Comparison of ENCODE assay signal across 13 mouse cellular contexts in genomic region chr5:134622069-134622468, GRCm38 (mm10). TPM values are rescaled to one million over a fixed set of nuclear protein-coding genes. Genes with fewer than 3 reads are reported as not detected.
DNase-seq lines count a peak whose midpoint lies in the region; ATAC-seq and TF ChIP-seq lines count a peak whose summit lies in the region.
"Had no signal": no experiment of that assay in that cellular context is flagged by ENCODE, and none has a peak within 500 bp of the region (broad histone marks: within the 10 kb centered on the region; RNA-seq: fewer than 3 reads in every experiment).

No protein-coding gene starts in this region.

- H3K4me1 ChIP-seq in forebrain, embryonic 15.5 days, result peaks cover 20% of the 10 kb centered on the region
- no peaks in the 10 kb centered on the region for H3K4me1 ChIP-seq in forebrain, embryonic 12.5 days
- H3K4me1 ChIP-seq in lung, postnatal 0 days (ENCODE audit: insufficient read depth, low read depth, low read length), result no peaks in the 10 kb centered on the region; the same call in 1 of the 2 replicates
- 0 out of 2 replicates have a peak, but pooled peaks cover 3% of the 10 kb centered on the region for H3K4me1 ChIP-seq in lung, adult 2 months (ENCODE audit: control insufficient read depth, insufficient read depth, low read length)

- peak; percentile 62 for ATAC-seq in forebrain, embryonic 15.5 days (replicated peaks)
- no peak for ATAC-seq in forebrain, embryonic 12.5 days (ENCODE audit: low FRiP score)
- no peak for ATAC-seq in lung, postnatal 0 days
- ATAC-seq: intestine, embryonic 16.5 days had no signal

- no peak for TF ChIP-seq POLR2A in lung, adult 2 months (IDR thresholded peaks at IDR 0.05; ENCODE audit: borderline replicate concordance, extremely low read depth, low read depth, low read length)

- TF ChIP-seq CTCF in lung, postnatal 0 days (IDR thresholded peaks at IDR 0.05), result no peak
- TF ChIP-seq CTCF in lung, adult 2 months (IDR thresholded peaks at IDR 0.05; ENCODE audit: insufficient read depth, low read length), result no peak

- WGBS in forebrain, embryonic 15.5 days, result 41% methylated on average over 2 of the region's 2 CpGs
- 80% methylated on average over 2 of the region's 2 CpGs for WGBS in forebrain, embryonic 12.5 days
- 40% methylated on average over 2 of the region's 2 CpGs for WGBS in lung, postnatal 0 days
- WGBS in lung, adult 2 months, result 47% methylated on average over 2 of the region's 2 CpGs

- no peaks in the 10 kb centered on the region for H3K27me3 ChIP-seq in forebrain, embryonic 15.5 days
- H3K27me3 ChIP-seq in forebrain, embryonic 12.5 days, result no peaks in the 10 kb centered on the region
- no peaks in the 10 kb centered on the region for H3K27me3 ChIP-seq in lung, postnatal 0 days (replicated peaks; ENCODE audit: insufficient read depth, low read length)

- H3K27ac ChIP-seq in forebrain, embryonic 15.5 days (replicated peaks), result peak overlapping the region; percentile 78
- H3K27ac ChIP-seq in forebrain, embryonic 12.5 days, result no peak overlapping the region
- no peak overlapping the region for H3K27ac ChIP-seq in lung, postnatal 0 days (ENCODE audit: low read length)

- no peaks in the 10 kb centered on the region for H3K9me3 ChIP-seq in forebrain, embryonic 15.5 days
- no peaks in the 10 kb centered on the region for H3K9me3 ChIP-seq in forebrain, embryonic 12.5 days
- no peaks in the 10 kb centered on the region for H3K9me3 ChIP-seq in lung, postnatal 0 days (ENCODE audit: low read length)

- no peak for TF ChIP-seq EP300 in lung, postnatal 0 days (IDR thresholded peaks at IDR 0.05)

- H3K4me2 ChIP-seq in forebrain, embryonic 15.5 days (replicated peaks), result no peak overlapping the region
- H3K4me2 ChIP-seq in forebrain, embryonic 12.5 days, result no peak overlapping the region
- no peak overlapping the region for H3K4me2 ChIP-seq in lung, postnatal 0 days (replicated peaks; ENCODE audit: low read depth, low read length)

- no peak overlapping the region for H3K9ac ChIP-seq in forebrain, embryonic 15.5 days (replicated peaks)
- H3K9ac ChIP-seq in forebrain, embryonic 12.5 days, result no peak overlapping the region
- H3K9ac ChIP-seq in lung, postnatal 0 days (replicated peaks; ENCODE audit: low read depth), result no peak overlapping the region

- peak; percentile 59 for DNase-seq in right cerebral cortex, postnatal 4 days
- no peak for DNase-seq in right cerebral cortex, postnatal 25 days
- peak; percentile 80 to 90 for DNase-seq in layer of hippocampus, adult 18-20 months (ENCODE audit: low spot score in 2 of 2)
- no peak for DNase-seq in liver
- DNase-seq in lung, postnatal 0 days (ENCODE audit: low spot score), result no peak
- no peak for DNase-seq in lung, adult 2 months
- DNase-seq: adrenal gland, postnatal 36 days; kidney, postnatal 10 days; lung, adult 18-20 months; thymus, adult 2 months had no signal

- H3K4me3 ChIP-seq in forebrain, embryonic 15.5 days, result no peak overlapping the region
- H3K4me3 ChIP-seq in forebrain, embryonic 12.5 days (replicated peaks), result no peak overlapping the region
- no peak overlapping the region for H3K4me3 ChIP-seq in lung, postnatal 0 days (ENCODE audit: low read depth, low read length)
- no peak overlapping the region for H3K4me3 ChIP-seq in lung, adult 2 months (replicated peaks; ENCODE audit: extremely low read depth, low read depth, low read length)

- peaks cover 93% of the 10 kb centered on the region for H3K36me3 ChIP-seq in forebrain, embryonic 15.5 days
- H3K36me3 ChIP-seq in forebrain, embryonic 12.5 days (replicated peaks), result peaks cover 99% of the 10 kb centered on the region
- peaks cover 81% of the 10 kb centered on the region for H3K36me3 ChIP-seq in lung, postnatal 0 days (ENCODE audit: insufficient read depth, low read length)

RNA-seq across cellular contexts. Expression of gene Lat2, which starts 7.2 kb away (rescaled TPM):
- 2.6 and 4.4 TPM in 2 replicates for polyA plus RNA-seq in forebrain, embryonic 15.5 days (2015; fragmentation: Nextera tagmentation; extraction: Ambion mirVana)
- 3.2 and 4.8 TPM in 2 replicates for polyA plus RNA-seq in forebrain, embryonic 12.5 days (2016; fragmentation: Nextera tagmentation; extraction: Ambion mirVana)
- 1 to 10 TPM; 1.8 to 3.9 TPM for total RNA-seq in layer of hippocampus, adult 18-20 months (2021)
- 3.0 and 3.2 TPM in 2 replicates for polyA plus RNA-seq in lung, postnatal 0 days (2015; fragmentation: Nextera tagmentation; extraction: Ambion mirVana)
- 8.0 and 8.4 TPM in 2 replicates for polyA plus RNA-seq in lung, adult 2 months (2012; rRNA removed)

RNA-seq across cellular contexts. Expression of gene Eif4h, which starts 17.2 kb away (rescaled TPM):
- 405 and 408 TPM in 2 replicates for polyA plus RNA-seq in forebrain, embryonic 15.5 days (2015; fragmentation: Nextera tagmentation; extraction: Ambion mirVana)
- 459 and 466 TPM in 2 replicates for polyA plus RNA-seq in forebrain, embryonic 12.5 days (2016; fragmentation: Nextera tagmentation; extraction: Ambion mirVana)
- total RNA-seq in layer of hippocampus, adult 18-20 months (2021), result 100 to 1,000 TPM; 295 to 322 TPM
- polyA plus RNA-seq in lung, postnatal 0 days (2015; fragmentation: Nextera tagmentation; extraction: Ambion mirVana), result 403 and 485 TPM in 2 replicates
- polyA plus RNA-seq in lung, adult 2 months (2012; rRNA removed), result 243 and 280 TPM in 2 replicates

RNA-seq across cellular contexts. Expression of gene Rfc2, which starts 40.9 kb away (rescaled TPM):
- polyA plus RNA-seq in forebrain, embryonic 15.5 days (2015; fragmentation: Nextera tagmentation; extraction: Ambion mirVana), result 218 TPM in 2 replicates
- polyA plus RNA-seq in forebrain, embryonic 12.5 days (2016; fragmentation: Nextera tagmentation; extraction: Ambion mirVana), result 305 and 325 TPM in 2 replicates
- 10 to 100 TPM; 49.3 to 57.6 TPM for total RNA-seq in layer of hippocampus, adult 18-20 months (2021)
- polyA plus RNA-seq in lung, postnatal 0 days (2015; fragmentation: Nextera tagmentation; extraction: Ambion mirVana), result 84.4 and 95.9 TPM in 2 replicates
- 40.8 and 58.3 TPM in 2 replicates for polyA plus RNA-seq in lung, adult 2 months (2012; rRNA removed)

Comparison
In these comparisons a context has a peak if more than half of its experiments do, and no peak if none do; other contexts are left out.
1. DNase-seq: peak in right cerebral cortex, postnatal 4 days (single experiment) and layer of hippocampus, adult 18-20 months (2 of 2); none in right cerebral cortex, postnatal 25 days (single experiment), liver (single experiment), lung, postnatal 0 days (single experiment) and lung, adult 2 months (single experiment).